Mouse (Mus musculus): ENCODE measurements around the gene Tmem254b. TPM values are rescaled to one million over a fixed set of nuclear protein-coding genes. Genes with fewer than 3 reads are reported as not detected.

Gene Tmem254b
- 17.6 and 18.6 TPM in 2 replicates for polyA plus RNA-seq (2012; rRNA removed)

GRCm38 (mm10) chr14:26206926-26207247 lies at the start of gene Tmem254b:
Gene Tmem254b (minus strand): TSS chr14:26207041.

GRCm38 (mm10) chr14:26182380-26182779 lies 24.5 kb downstream of the Tmem254b start, which contains the start of gene Plac9b:
Gene Plac9b (minus strand): TSS chr14:26182480.

Other genes with a start within 250 kb of the Tmem254b start
- gene Duxbl1, start 228.5 kb downstream of the Tmem254b start, polyA plus RNA-seq (2012; rRNA removed): 0.12 and 0.18 TPM in 2 replicates
- 8.0 and 9.0 TPM in 2 replicates for gene Gm9780, start 164.3 kb downstream of the Tmem254b start, polyA plus RNA-seq (2012; rRNA removed)
- 13.1 and 17.1 TPM in 2 replicates for gene Tmem254c, start 139.7 kb downstream of the Tmem254b start, polyA plus RNA-seq (2012; rRNA removed)
- 0.12 and 0.23 TPM in 2 replicates for gene Cphx2, start 125.5 kb downstream of the Tmem254b start, polyA plus RNA-seq (2012; rRNA removed)
- gene Cphx3, start 124.7 kb downstream of the Tmem254b start, polyA plus RNA-seq (2012; rRNA removed): 0.03 and 0.29 TPM in 2 replicates
- gene Duxbl2, start 88.7 kb downstream of the Tmem254b start, polyA plus RNA-seq (2012; rRNA removed): not detected in 2 replicates
- gene Plac9b, start 24.6 kb downstream of the Tmem254b start, polyA plus RNA-seq (2012; rRNA removed): 2.0 and 3.3 TPM in 2 replicates
- 0.08 TPM in 1 of 2 replicates, not detected in the other for gene Duxbl3, start 50.9 kb upstream of the Tmem254b start, polyA plus RNA-seq (2012; rRNA removed)